Mouse (Mus musculus) neural tube, embryonic 13.5 days (tissue): ENCODE measurements around the gene Med28. TPM values are rescaled to one million over a fixed set of nuclear protein-coding genes. Genes with fewer than 3 reads are reported as not detected.

Experiments
- ATAC-seq: fragments of 200-750 bp; cut with Nextera tagmentation; 2 replicates; pipeline ENCODE4 v1.8.0; 2017; ENCODE audit warnings: low read depth, mild to moderate bottlenecking, moderate TSS enrichment, moderate library complexity
- H3K27ac ChIP-seq: fragments of 300-500 bp; sonication (generic); replicated peaks from 2 replicates; pipeline ENCODE4 v1.5.1; 2015; ENCODE audit warnings: moderate library complexity, mild to moderate bottlenecking, inconsistent platforms
- H3K27me3 ChIP-seq: fragments of 300-500 bp; sonication (generic); 2 replicates; pipeline ENCODE4 v1.6.1; 2015; ENCODE audit warnings: mild to moderate bottlenecking, inconsistent platforms
- H3K36me3 ChIP-seq: fragments of 300-500 bp; sonication (generic); 2 replicates; pipeline ENCODE4 v1.6.1; 2015; ENCODE audit warnings: mild to moderate bottlenecking, inconsistent platforms
- H3K4me1 ChIP-seq: fragments of 300-500 bp; sonication (generic); replicated peaks from 2 replicates; pipeline ENCODE4 v1.6.1; 2015; ENCODE audit warnings: inconsistent platforms
- H3K4me2 ChIP-seq: fragments of 300-500 bp; sonication (generic); 2 replicates; pipeline ENCODE4 v1.6.1; 2015; ENCODE audit warnings: inconsistent platforms, mild to moderate bottlenecking, moderate library complexity
- H3K4me3 ChIP-seq: fragments of 300-500 bp; sonication (generic); 2 replicates; pipeline ENCODE4 v1.5.1; 2015; ENCODE audit warnings: mild to moderate bottlenecking, inconsistent platforms
- H3K9ac ChIP-seq: fragments of 300-500 bp; sonication (generic); 2 replicates; pipeline ENCODE4 v1.6.1; 2015; ENCODE audit warnings: moderate library complexity, mild to moderate bottlenecking, inconsistent platforms
- H3K9me3 ChIP-seq: fragments of 300-500 bp; sonication (generic); 2 replicates; pipeline ENCODE4 v1.6.1; 2016; ENCODE audit warnings: inconsistent platforms
- WGBS: fragments of 180-500 bp; shearing (Covaris S2); methylation state at CpG from one replicate; pipeline ENCODE4 v1.1.7; 2015; 5-methylcytosine and 5-hydroxymethylcytosine counted together
- polyA plus RNA-seq: library from polyadenylated mRNA; unstranded; fragments of >200 nt; fragmentation: Nextera tagmentation; extraction: Ambion mirVana; gene quantifications from 2 replicates; pipeline ENCODE4 v1.2.1, GENCODE M21; 2015

Med28 gene
- polyA plus RNA-seq: 261 and 272 TPM in 2 replicates

- peak; percentile 97 for ATAC-seq
- H3K27me3 ChIP-seq: no peaks in the 10 kb centered on the region
- peak within 1 kb of the TSS; percentile 70 for H3K4me2 ChIP-seq
- peaks cover 17% of the 10 kb centered on the region for H3K36me3 ChIP-seq
- no peaks in the 10 kb centered on the region for H3K9me3 ChIP-seq
- WGBS: 2% methylated on average over 56 of the region's 56 CpGs
- H3K4me1 ChIP-seq: peaks cover 23% of the 10 kb centered on the region
- peak within 1 kb of the TSS; percentile 95 for H3K4me3 ChIP-seq
- H3K27ac ChIP-seq: peak within 1 kb of the TSS; percentile 84
- H3K9ac ChIP-seq: peak within 1 kb of the TSS; percentile 93
Observed at GRCm38 (mm10) chr5:45519960-45520808, at the start of gene Med28. Med28 (plus strand) TSS chr5:45520229.

- ATAC-seq: no peak
- 61% methylated on average over 7 of the region's 7 CpGs for WGBS
- H3K36me3 ChIP-seq: no peaks in the 10 kb centered on the region
- H3K9ac ChIP-seq: 0 out of 2 replicates have a peak overlapping the region, but pooled peaks have one; percentile 26
- H3K27me3 ChIP-seq: no peaks in the 10 kb centered on the region
- H3K27ac ChIP-seq: no peak overlapping the region
- peaks cover 6% of the 10 kb centered on the region for H3K4me1 ChIP-seq
- no peak overlapping the region for H3K4me2 ChIP-seq
- H3K9me3 ChIP-seq: no peaks in the 10 kb centered on the region
- no peak overlapping the region for H3K4me3 ChIP-seq
Observed at GRCm38 (mm10) chr5:45472880-45473450, 47.1 kb upstream of the Med28 start.

- Histone ChIP-seq H3K27me3 (no peaks in the 10 kb centered on the region), H3K9me3 (no peaks in the 10 kb centered on the region), H3K4me2 (no peak overlapping the region), H3K9ac (no peak overlapping the region), H3K4me1 (peaks cover 6% of the 10 kb centered on the region), H3K27ac (no peak overlapping the region), H3K36me3 (no peaks in the 10 kb centered on the region), H3K4me3 (no peak overlapping the region)
- 92% methylated on average over 1 of the region's 1 CpGs for WGBS
- ATAC-seq: no peak
Observed at GRCm38 (mm10) chr5:45473521-45473920, 46.5 kb upstream of the Med28 start.

- no peak overlapping the region for H3K9ac ChIP-seq
- no peak overlapping the region for H3K27ac ChIP-seq
- no peaks in the 10 kb centered on the region for H3K36me3 ChIP-seq
- H3K4me1 ChIP-seq: peaks cover 6% of the 10 kb centered on the region
- H3K27me3 ChIP-seq: no peaks in the 10 kb centered on the region
- no peak overlapping the region for H3K4me2 ChIP-seq
- 32% methylated on average over 6 of the region's 6 CpGs for WGBS
- ATAC-seq: no peak
- no peak overlapping the region for H3K4me3 ChIP-seq
- H3K9me3 ChIP-seq: no peaks in the 10 kb centered on the region
Observed at GRCm38 (mm10) chr5:45474215-45474614, 45.8 kb upstream of the Med28 start.

GRCm38 (mm10) chr5:45474758-45475157 is 45.3 kb upstream of the Med28 start:
- no peak overlapping the region for H3K4me3 ChIP-seq
- ATAC-seq: no peak
- WGBS: 76% methylated on average over 3 of the region's 4 CpGs

GRCm38 (mm10) chr5:45475771-45476170 is 44.3 kb upstream of the Med28 start:
- H3K4me1 ChIP-seq: peaks cover 6% of the 10 kb centered on the region
- no peak overlapping the region for H3K4me2 ChIP-seq
- WGBS: 84% methylated on average over 5 of the region's 5 CpGs
- no peak overlapping the region for H3K27ac ChIP-seq
- no peak for ATAC-seq
- no peaks in the 10 kb centered on the region for H3K9me3 ChIP-seq
- no peaks in the 10 kb centered on the region for H3K36me3 ChIP-seq
- no peak overlapping the region for H3K9ac ChIP-seq
- no peak overlapping the region for H3K4me3 ChIP-seq
- no peaks in the 10 kb centered on the region for H3K27me3 ChIP-seq

More at GRCm38 (mm10) chr5:45474758-45475157, 45.3 kb upstream of the Med28 start:
- H3K27me3 ChIP-seq: no peaks in the 10 kb centered on the region
- no peak overlapping the region for H3K9ac ChIP-seq
- H3K36me3 ChIP-seq: no peaks in the 10 kb centered on the region
- H3K4me2 ChIP-seq: no peak overlapping the region
- no peaks in the 10 kb centered on the region for H3K9me3 ChIP-seq
- H3K4me1 ChIP-seq: peaks cover 6% of the 10 kb centered on the region
- H3K27ac ChIP-seq: no peak overlapping the region

- Histone ChIP-seq H3K9me3 (no peaks in the 10 kb centered on the region), H3K27ac (no peak overlapping the region), H3K36me3 (no peaks in the 10 kb centered on the region), H3K27me3 (no peaks in the 10 kb centered on the region), H3K4me3 (no peak overlapping the region), H3K4me1 (peaks cover 6% of the 10 kb centered on the region), H3K4me2 (no peak overlapping the region), H3K9ac (no peak overlapping the region)
- 24% methylated on average over 6 of the region's 6 CpGs for WGBS
- 0 out of 2 replicates have a peak, but pooled peaks have one; percentile 27 for ATAC-seq
Observed at GRCm38 (mm10) chr5:45476288-45476687, 43.7 kb upstream of the Med28 start.

GRCm38 (mm10) chr5:45477601-45478000 is 42.4 kb upstream of the Med28 start:
- H3K9ac ChIP-seq: no peak overlapping the region
- peaks cover 6% of the 10 kb centered on the region for H3K4me1 ChIP-seq
- no peaks in the 10 kb centered on the region for H3K9me3 ChIP-seq
- H3K27ac ChIP-seq: no peak overlapping the region
- H3K4me2 ChIP-seq: no peak overlapping the region
- 86% methylated on average over 7 of the region's 7 CpGs for WGBS
- H3K27me3 ChIP-seq: no peaks in the 10 kb centered on the region
- no peak for ATAC-seq
- H3K4me3 ChIP-seq: no peak overlapping the region
- H3K36me3 ChIP-seq: no peaks in the 10 kb centered on the region

- 94% methylated on average over 1 of the region's 1 CpGs for WGBS
- Histone ChIP-seq H3K9ac (no peak overlapping the region), H3K36me3 (no peaks in the 10 kb centered on the region), H3K9me3 (no peaks in the 10 kb centered on the region), H3K4me1 (peaks cover 6% of the 10 kb centered on the region), H3K4me3 (no peak overlapping the region), H3K4me2 (no peak overlapping the region), H3K27me3 (no peaks in the 10 kb centered on the region), H3K27ac (no peak overlapping the region)
- no peak for ATAC-seq
Observed at GRCm38 (mm10) chr5:45480066-45480465, 40.0 kb upstream of the Med28 start.

GRCm38 (mm10) chr5:45481125-45481524 is 38.9 kb upstream of the Med28 start:
- Histone ChIP-seq H3K27me3 (no peaks in the 10 kb centered on the region), H3K27ac (no peak overlapping the region), H3K4me2 (no peak overlapping the region), H3K4me1 (peaks cover 6% of the 10 kb centered on the region), H3K4me3 (no peak overlapping the region), H3K36me3 (no peaks in the 10 kb centered on the region), H3K9ac (no peak overlapping the region), H3K9me3 (no peaks in the 10 kb centered on the region)
- no peak for ATAC-seq
- WGBS: 90% methylated on average over 2 of the region's 2 CpGs

GRCm38 (mm10) chr5:45482607-45483006 is 37.4 kb upstream of the Med28 start:
- Histone ChIP-seq H3K4me2 (no peak overlapping the region), H3K27ac (no peak overlapping the region), H3K27me3 (no peaks in the 10 kb centered on the region), H3K4me1 (no peaks in the 10 kb centered on the region), H3K4me3 (no peak overlapping the region), H3K9ac (no peak overlapping the region), H3K9me3 (no peaks in the 10 kb centered on the region), H3K36me3 (no peaks in the 10 kb centered on the region)
- ATAC-seq: no peak
- WGBS: 85% methylated on average over 3 of the region's 3 CpGs

GRCm38 (mm10) chr5:45483654-45484053 is 36.4 kb upstream of the Med28 start:
- H3K9me3 ChIP-seq: no peaks in the 10 kb centered on the region
- H3K27ac ChIP-seq: no peak overlapping the region
- no peak overlapping the region for H3K4me2 ChIP-seq

More at GRCm38 (mm10) chr5:45483654-45484053, 36.4 kb upstream of the Med28 start:
- no peaks in the 10 kb centered on the region for H3K36me3 ChIP-seq
- 87% methylated on average over 1 of the region's 1 CpGs for WGBS
- H3K4me1 ChIP-seq: no peaks in the 10 kb centered on the region
- no peak overlapping the region for H3K4me3 ChIP-seq
- ATAC-seq: no peak
- H3K27me3 ChIP-seq: no peaks in the 10 kb centered on the region
- no peak overlapping the region for H3K9ac ChIP-seq
